ENCODE assay signal across 8 mouse cellular contexts in the genomic region with DNA sequence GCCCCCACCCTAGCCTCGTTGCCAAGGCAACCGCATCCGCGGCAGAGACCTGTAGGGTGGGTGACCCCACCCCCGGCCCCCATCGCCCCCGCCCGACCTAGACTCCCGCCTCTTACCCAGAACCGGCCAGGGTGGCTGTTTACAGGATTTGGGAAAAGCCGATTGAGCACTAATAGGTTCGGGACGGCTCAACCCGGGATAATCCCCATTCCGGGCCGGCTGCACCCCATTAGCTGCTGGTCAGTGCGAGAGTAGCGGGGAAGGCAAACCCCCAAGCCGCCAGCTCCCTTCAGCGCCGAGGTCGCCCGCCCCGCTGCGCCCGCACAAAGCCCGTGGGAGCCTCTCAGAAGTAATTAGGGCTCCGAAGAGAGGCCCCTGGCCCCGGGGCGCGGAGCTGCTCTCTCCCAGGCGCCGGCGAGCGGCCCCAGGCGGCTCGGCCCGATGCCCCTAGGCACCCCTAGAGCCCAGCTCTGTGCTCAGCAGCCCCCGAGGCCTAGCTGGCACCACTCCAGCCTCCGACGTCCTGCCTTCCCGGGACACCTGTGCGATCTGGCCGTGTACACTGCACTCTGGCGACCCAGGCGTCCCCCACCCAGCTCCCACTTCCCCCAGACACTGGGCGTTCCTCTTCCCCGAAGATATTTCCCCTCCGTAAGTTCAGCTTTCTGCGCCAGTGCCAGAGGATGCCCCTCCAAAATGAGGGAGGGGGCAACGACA. TPM values are rescaled to one million over a fixed set of nuclear protein-coding genes. Genes with fewer than 3 reads are reported as not detected.
DNase-seq lines count a peak whose midpoint lies in the region; ATAC-seq lines count a peak whose summit lies in the region.

No protein-coding gene starts in this region.

- peak; percentile 9 for ATAC-seq in intestine, embryonic 16.5 days
- ATAC-seq in inflammation-experienced regulatory T-cells, adult 6 months: no peak

- DNase-seq in urinary bladder, postnatal 14 days (ENCODE audit: low spot score): peak; percentile 67
- no peak for DNase-seq in urinary bladder, adult 2 months (ENCODE audit: low spot score)
- DNase-seq in cerebellum, adult 8-10 months: peak; percentile 69
- DNase-seq in gastrocnemius, postnatal 25 days: peak; percentile 68
- peak; percentile 62 to 63 for DNase-seq in lung, adult 18-20 months
- DNase-seq in retina, adult 2 months (ENCODE audit: low read depth, low spot score): peak; percentile 78

- under 1% methylated on average over 51 of the region's 51 CpGs for WGBS in intestine, embryonic 16.5 days

- H3K4me3 ChIP-seq in intestine, embryonic 16.5 days (ENCODE audit: low read length): peak overlapping the region; percentile 87

- peak overlapping the region; percentile 94 for H3K9ac ChIP-seq in intestine, embryonic 16.5 days (ENCODE audit: low read depth, low read length)

- H3K4me1 ChIP-seq in intestine, embryonic 16.5 days (ENCODE audit: control insufficient read depth, insufficient read depth, low read length): peaks cover 12% of the 10 kb centered on the region

- peak overlapping the region; percentile 94 for H3K27ac ChIP-seq in intestine, embryonic 16.5 days (ENCODE audit: low read length)

- H3K36me3 ChIP-seq in intestine, embryonic 16.5 days (ENCODE audit: control insufficient read depth, insufficient read depth, low read length): peaks cover 27% of the 10 kb centered on the region

- H3K27me3 ChIP-seq in intestine, embryonic 16.5 days (replicated peaks; ENCODE audit: control insufficient read depth, insufficient read depth, low read length): no peaks in the 10 kb centered on the region

- no peaks in the 10 kb centered on the region for H3K9me3 ChIP-seq in intestine, embryonic 16.5 days (ENCODE audit: control insufficient read depth, low read length)

- H3K4me2 ChIP-seq in intestine, embryonic 16.5 days (ENCODE audit: low read depth, low read length): peak overlapping the region; percentile 84

RNA-seq across cellular contexts. Expression of a gene that starts 1.5 kb away (rescaled TPM):
- polyA plus RNA-seq in urinary bladder, adult 2 months (2012; rRNA removed): not detected in 2 replicates
- not detected for total RNA-seq in gastrocnemius, postnatal 25 days (2021)
- polyA plus RNA-seq in intestine, embryonic 16.5 days (2015; fragmentation: Nextera tagmentation; extraction: Ambion mirVana): 0.20 and 0.40 TPM in 2 replicates
- polyA plus RNA-seq in inflammation-experienced regulatory T-cells, adult 6 months (2017; shearing (Covaris generic)): not detected

RNA-seq across cellular contexts. Expression of a gene that starts 1.7 kb away (rescaled TPM):
- polyA plus RNA-seq in urinary bladder, adult 2 months (2012; rRNA removed): 363 and 433 TPM in 2 replicates
- 100 to 1,000 TPM; 129 to 130 TPM for total RNA-seq in gastrocnemius, postnatal 25 days (2021)
- polyA plus RNA-seq in intestine, embryonic 16.5 days (2015; fragmentation: Nextera tagmentation; extraction: Ambion mirVana): 354 and 363 TPM in 2 replicates
- 10 to 100 TPM; 63.1 to 85.4 (median 72.9) TPM for polyA plus RNA-seq in inflammation-experienced regulatory T-cells, adult 6 months (2017; shearing (Covaris generic))

RNA-seq across cellular contexts. Expression of a gene that starts 13.2 kb away (rescaled TPM):
- polyA plus RNA-seq in urinary bladder, adult 2 months (2012; rRNA removed): 32.4 and 34.7 TPM in 2 replicates
- 10 to 100 TPM; 15.2 to 17.5 TPM for total RNA-seq in gastrocnemius, postnatal 25 days (2021)
- polyA plus RNA-seq in intestine, embryonic 16.5 days (2015; fragmentation: Nextera tagmentation; extraction: Ambion mirVana): 7.4 and 7.8 TPM in 2 replicates
- polyA plus RNA-seq in inflammation-experienced regulatory T-cells, adult 6 months (2017; shearing (Covaris generic)): 10 to 100 TPM; 14.0 to 33.6 (median 31.4) TPM

RNA-seq across cellular contexts. Expression of a gene that starts 21.7 kb away (rescaled TPM):
- 0.06 TPM in 1 of 2 replicates, not detected in the other for polyA plus RNA-seq in urinary bladder, adult 2 months (2012; rRNA removed)
- total RNA-seq in gastrocnemius, postnatal 25 days (2021): not detected
- 4.4 TPM in 2 replicates for polyA plus RNA-seq in intestine, embryonic 16.5 days (2015; fragmentation: Nextera tagmentation; extraction: Ambion mirVana)
- not detected for polyA plus RNA-seq in inflammation-experienced regulatory T-cells, adult 6 months (2017; shearing (Covaris generic))

RNA-seq across cellular contexts. Expression of a gene that starts 29.3 kb away (rescaled TPM):
- polyA plus RNA-seq in urinary bladder, adult 2 months (2012; rRNA removed): 23.4 and 29.6 TPM in 2 replicates
- total RNA-seq in gastrocnemius, postnatal 25 days (2021): 1 to 10 TPM; 9.7 to 9.9 TPM
- 58.6 and 62.1 TPM in 2 replicates for polyA plus RNA-seq in intestine, embryonic 16.5 days (2015; fragmentation: Nextera tagmentation; extraction: Ambion mirVana)
- polyA plus RNA-seq in inflammation-experienced regulatory T-cells, adult 6 months (2017; shearing (Covaris generic)): 10 to 100 TPM; 51.1 to 61.5 (median 59.1) TPM
